In the genomic region with DNA sequence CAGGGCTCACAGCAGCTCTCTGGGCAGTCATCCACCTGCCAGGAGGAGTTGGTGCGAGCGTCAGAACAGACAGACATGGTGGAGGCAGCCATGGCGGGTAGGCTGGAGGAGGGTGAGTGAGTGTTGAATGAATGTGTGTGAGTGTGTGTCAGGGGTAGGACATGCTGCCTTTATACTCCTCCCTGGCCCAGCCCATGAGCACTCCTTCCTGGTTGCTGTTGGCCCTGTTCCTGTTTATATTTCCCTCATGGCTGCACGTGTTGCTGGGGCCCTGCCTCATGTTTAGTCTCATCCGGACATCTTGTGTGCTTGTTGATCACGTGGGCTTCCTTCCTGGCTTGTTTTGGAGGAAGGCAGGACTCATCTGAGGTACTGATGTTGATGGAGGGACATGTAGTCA, we compare ENCODE assay signal across 30 mouse cellular contexts. TPM values are rescaled to one million over a fixed set of nuclear protein-coding genes. Genes with fewer than 3 reads are reported as not detected.
"Had no signal": no experiment of that assay in that cellular context is flagged by ENCODE, and none has a peak within 500 bp of the region (broad histone marks: within the 10 kb centered on the region; RNA-seq: fewer than 3 reads in every experiment).

A gene (minus strand): TSS at position 145 of the 400 bp plus-strand sequence.

- ATAC-seq: inflammation-experienced regulatory T-cells, adult 6 months; intestine, embryonic 16.5 days; liver, embryonic 12.5 days; midbrain, embryonic 16.5 days had no signal

- H3K36me3 ChIP-seq: limb, embryonic 10.5 days; limb, embryonic 13.5 days; liver, embryonic 12.5 days; liver, embryonic 15.5 days; lung, embryonic 15.5 days; midbrain, embryonic 12.5 days; neural tube, embryonic 13.5 days; stomach, embryonic 15.5 days had no signal

- H3K27ac ChIP-seq: limb, embryonic 10.5 days; limb, embryonic 13.5 days; liver, embryonic 12.5 days; liver, embryonic 15.5 days; lung, embryonic 15.5 days; midbrain, embryonic 12.5 days; neural tube, embryonic 13.5 days; stomach, embryonic 15.5 days had no signal

- DNase-seq: kidney, adult 18-20 months; kidney, adult 9 months; kidney, postnatal 14 days; kidney, postnatal 4 days; liver; retina, postnatal 1 day; right cerebral cortex, postnatal 25 days; spleen, adult 18-20 months; thymus, adult 2 months; thymus, postnatal 14 days; thymus, postnatal 4 days had no signal

- H3K27me3 ChIP-seq: limb, embryonic 13.5 days; liver, embryonic 12.5 days; liver, embryonic 15.5 days; lung, embryonic 15.5 days; midbrain, embryonic 12.5 days; neural tube, embryonic 13.5 days; stomach, embryonic 15.5 days had no signal

- H3K4me3 ChIP-seq: limb, embryonic 10.5 days; limb, embryonic 13.5 days; liver, embryonic 12.5 days; liver, embryonic 15.5 days; lung, embryonic 15.5 days; midbrain, embryonic 12.5 days; myocyte; neural tube, embryonic 13.5 days; stomach, embryonic 15.5 days had no signal

- H3K4me1 ChIP-seq: limb, embryonic 13.5 days; liver, embryonic 12.5 days; liver, embryonic 15.5 days; lung, embryonic 15.5 days; midbrain, embryonic 12.5 days; neural tube, embryonic 13.5 days; stomach, embryonic 15.5 days had no signal

- H3K9me3 ChIP-seq: limb, embryonic 10.5 days; liver, embryonic 12.5 days; liver, embryonic 15.5 days; lung, embryonic 15.5 days; stomach, embryonic 15.5 days had no signal

- H3K9ac ChIP-seq: limb, embryonic 13.5 days; liver, embryonic 12.5 days; liver, embryonic 15.5 days; lung, embryonic 15.5 days; midbrain, embryonic 12.5 days; neural tube, embryonic 13.5 days; stomach, embryonic 15.5 days had no signal

- H3K4me2 ChIP-seq: limb, embryonic 13.5 days; liver, embryonic 12.5 days; liver, embryonic 15.5 days; lung, embryonic 15.5 days; midbrain, embryonic 12.5 days; neural tube, embryonic 13.5 days; stomach, embryonic 15.5 days had no signal

RNA-seq across cellular contexts. Expression of the gene that starts here (rescaled TPM):
- total RNA-seq: layer of hippocampus, adult 18-20 months; layer of hippocampus, postnatal 14 days; left cerebral cortex, postnatal 25 days; megakaryocyte, adult 5-6 weeks; monocyte, adult 5-6 weeks; neutrophil, adult 5-6 weeks had no signal
- polyA plus RNA-seq: inflammation-experienced regulatory T-cells, adult 6 months; intestine, embryonic 16.5 days; kidney, embryonic 16.5 days; limb, embryonic 10.5 days; limb, embryonic 13.5 days; liver, embryonic 12.5 days; liver, embryonic 15.5 days; lung, embryonic 15.5 days; midbrain, embryonic 12.5 days; midbrain, embryonic 16.5 days; myocyte; neural tube, embryonic 13.5 days; stomach, embryonic 15.5 days; thymus, adult 2 months had no signal
